Mouse (Mus musculus) bone marrow macrophage, adult 2 months (primary cell): ENCODE measurements around the gene Cbfb.

Source experiments
- CTCF ChIP-seq: IDR thresholded peaks from 2 replicates; pipeline ENCODE4 v1.5.1; 2012; ENCODE audit warnings: low read depth, mild to moderate bottlenecking, low read length, moderate library complexity
- POLR2A ChIP-seq: IDR thresholded peaks from 2 replicates; pipeline ENCODE4 v1.6.1; 2012; ENCODE audit warnings: mild to moderate bottlenecking, low read depth, low read length, borderline replicate concordance

- TF ChIP-seq CTCF = no peak
- TF ChIP-seq POLR2A = no peak
Observed at GRCm38 (mm10) chr8:105158084-105158483, 12.4 kb upstream of the Cbfb start.
